Mouse (Mus musculus): Measurements from ENCODE around the gene Rps15a. TPM values are rescaled to one million over a fixed set of nuclear protein-coding genes. Genes with fewer than 3 reads are reported as not detected.

Gene Rps15a
- polyA plus RNA-seq, 1 experiment from 2014 or later, result 719 TPM

DNA sequence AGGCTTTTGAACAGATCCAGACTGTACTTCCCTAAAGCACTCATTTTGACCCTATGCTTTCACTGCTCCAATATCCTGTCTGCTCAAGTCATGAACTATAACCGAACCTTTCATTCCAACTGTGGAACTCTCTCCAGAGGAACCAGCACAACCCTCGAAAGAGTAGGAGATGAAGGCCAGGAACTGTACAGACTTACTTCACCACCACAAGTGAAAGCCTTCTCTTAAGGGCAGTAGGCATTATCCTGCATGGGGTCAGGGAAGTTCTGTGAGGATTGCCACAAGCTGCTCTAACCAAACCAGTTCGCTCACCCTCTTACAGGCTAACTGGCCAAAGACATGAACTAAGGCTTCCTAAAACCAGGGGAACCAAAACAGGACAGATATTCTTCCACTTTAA is 4.9 kb downstream of the Rps15a start:
- Histone ChIP-seq H3K27me3 (no peaks in the 10 kb centered on the region), H3K9ac (0 out of 2 replicates have a peak overlapping the region, but pooled peaks have one; percentile 18), H3K27ac (no peak overlapping the region), H3K4me3 (peak overlapping the region; percentile 7; the same call in 1 of the 2 replicates), H3K4me1 (peaks cover 53% of the 10 kb centered on the region), H3K9me3 (replicated peaks) (no peaks in the 10 kb centered on the region), H3K4me2 (peak overlapping the region; percentile 97), H3K36me3 (ENCODE audit: poor library complexity, severe bottlenecking) (peaks cover 84% of the 10 kb centered on the region)
- WGBS, result 84% methylated on average over 3 of the region's 3 CpGs
- no peak for ATAC-seq

DNA sequence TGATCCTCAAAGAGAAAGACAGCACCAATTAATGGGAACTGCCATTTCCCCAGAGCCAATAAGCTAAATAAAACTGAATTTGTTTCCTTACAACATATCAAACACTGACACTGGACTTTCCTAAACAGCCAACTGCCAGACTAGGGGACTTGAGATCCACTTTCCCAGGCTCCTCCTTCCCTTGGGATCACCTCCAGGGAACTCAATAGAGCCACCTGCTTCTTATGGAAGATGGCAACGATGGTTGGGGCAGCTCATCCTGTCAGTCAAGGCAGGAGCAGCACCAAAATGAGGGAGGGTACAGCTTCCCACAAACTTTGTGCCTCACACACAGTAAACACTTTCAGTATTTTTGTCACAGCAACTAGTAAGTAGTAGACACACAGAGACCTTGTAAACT is 8.3 kb downstream of the Rps15a start:
- no peak overlapping the region for H3K4me2 ChIP-seq
- H3K36me3 ChIP-seq (ENCODE audit: poor library complexity, severe bottlenecking), result peaks cover 82% of the 10 kb centered on the region
- H3K9ac ChIP-seq, result no peak overlapping the region
- no peak for ATAC-seq
- H3K4me1 ChIP-seq, result peaks cover 26% of the 10 kb centered on the region
- H3K27ac ChIP-seq, result no peak overlapping the region
- no peaks in the 10 kb centered on the region for H3K9me3 ChIP-seq (replicated peaks)
- H3K4me3 ChIP-seq, result no peak overlapping the region
- 78% methylated on average over 1 of the region's 1 CpGs for WGBS
- H3K27me3 ChIP-seq, result no peaks in the 10 kb centered on the region

DNA sequence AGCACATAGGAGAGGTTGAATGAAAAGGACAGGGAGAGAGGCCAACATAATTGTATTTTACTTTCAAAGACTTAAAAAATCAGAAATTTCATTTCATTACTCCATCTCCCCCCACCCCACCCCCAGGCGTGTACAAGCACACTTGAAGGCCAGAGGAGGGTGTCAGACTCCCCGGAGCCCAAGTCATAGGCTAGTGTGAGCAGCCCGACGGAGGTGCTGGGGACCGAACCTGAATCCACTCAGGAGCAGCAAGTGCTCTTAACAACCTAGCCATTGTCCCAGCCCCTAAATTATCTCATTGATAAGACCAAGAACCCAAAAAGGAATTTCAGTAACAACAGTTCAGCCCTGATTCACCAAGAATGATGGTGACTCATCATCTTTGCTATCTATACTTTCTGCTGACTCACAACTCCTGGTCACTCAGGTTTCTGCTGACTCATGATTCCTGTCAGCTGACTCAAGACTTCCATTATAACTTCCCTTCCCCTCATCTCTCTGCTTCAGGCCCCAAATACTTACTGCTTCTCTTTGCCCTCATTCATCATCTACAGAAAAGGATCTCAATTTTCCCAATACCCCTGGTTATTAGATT is 11.4 kb downstream of the Rps15a start:
- WGBS, result 80% methylated on average over 5 of the region's 5 CpGs
- Histone ChIP-seq H3K4me2 (no peak overlapping the region), H3K27ac (no peak overlapping the region), H3K27me3 (no peaks in the 10 kb centered on the region), H3K4me3 (no peak overlapping the region), H3K9me3 (replicated peaks) (no peaks in the 10 kb centered on the region), H3K36me3 (ENCODE audit: poor library complexity, severe bottlenecking) (peaks cover 51% of the 10 kb centered on the region), H3K9ac (no peak overlapping the region), H3K4me1 (no peaks in the 10 kb centered on the region)
- no peak for ATAC-seq

DNA sequence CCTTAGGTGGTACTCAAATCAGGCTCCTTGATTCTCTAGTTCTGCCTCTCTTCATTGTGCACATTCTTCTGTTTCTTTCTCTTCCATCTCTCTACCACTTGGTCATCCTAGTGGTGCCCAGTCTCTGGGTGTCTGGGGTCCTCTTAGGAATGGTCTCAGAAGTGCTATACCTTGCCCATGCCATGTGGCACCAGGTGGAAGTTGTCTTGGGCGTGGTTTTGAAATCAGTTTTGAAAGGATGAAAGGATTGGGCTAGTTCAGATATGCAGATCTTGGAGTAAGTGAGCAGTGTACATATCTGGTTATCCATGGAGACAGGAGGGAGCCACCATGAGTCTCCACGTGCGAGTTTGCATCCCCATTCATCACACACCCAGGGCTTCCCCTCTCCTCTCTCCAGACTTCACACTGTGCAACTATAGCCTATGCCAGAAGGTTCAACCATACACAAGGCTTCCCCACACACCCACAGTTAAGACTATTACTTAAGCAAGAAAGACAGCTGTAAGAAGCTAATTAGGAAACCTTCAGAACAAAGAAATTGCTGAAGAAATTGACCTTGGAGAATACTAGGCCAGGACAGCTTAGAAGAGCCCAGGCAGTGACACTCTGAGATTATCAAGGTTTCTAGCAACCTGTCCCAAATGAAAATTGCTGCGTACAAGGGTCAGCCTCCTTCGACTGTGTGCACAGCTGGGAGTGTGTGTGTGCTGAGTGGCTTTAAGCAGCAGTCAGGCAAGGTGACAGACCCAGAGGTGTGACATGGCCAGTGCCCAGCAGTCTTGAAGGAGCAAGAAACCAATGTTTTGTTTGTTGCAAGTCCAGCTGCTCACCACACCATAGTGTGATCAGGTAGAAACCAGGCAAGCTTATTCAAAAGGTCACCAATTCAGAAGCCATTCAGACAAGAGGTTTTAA is 12.3 kb downstream of the Rps15a start:
- H3K27ac ChIP-seq, result 0 out of 2 replicates have a peak overlapping the region, but pooled peaks have one; percentile 15

DNA sequence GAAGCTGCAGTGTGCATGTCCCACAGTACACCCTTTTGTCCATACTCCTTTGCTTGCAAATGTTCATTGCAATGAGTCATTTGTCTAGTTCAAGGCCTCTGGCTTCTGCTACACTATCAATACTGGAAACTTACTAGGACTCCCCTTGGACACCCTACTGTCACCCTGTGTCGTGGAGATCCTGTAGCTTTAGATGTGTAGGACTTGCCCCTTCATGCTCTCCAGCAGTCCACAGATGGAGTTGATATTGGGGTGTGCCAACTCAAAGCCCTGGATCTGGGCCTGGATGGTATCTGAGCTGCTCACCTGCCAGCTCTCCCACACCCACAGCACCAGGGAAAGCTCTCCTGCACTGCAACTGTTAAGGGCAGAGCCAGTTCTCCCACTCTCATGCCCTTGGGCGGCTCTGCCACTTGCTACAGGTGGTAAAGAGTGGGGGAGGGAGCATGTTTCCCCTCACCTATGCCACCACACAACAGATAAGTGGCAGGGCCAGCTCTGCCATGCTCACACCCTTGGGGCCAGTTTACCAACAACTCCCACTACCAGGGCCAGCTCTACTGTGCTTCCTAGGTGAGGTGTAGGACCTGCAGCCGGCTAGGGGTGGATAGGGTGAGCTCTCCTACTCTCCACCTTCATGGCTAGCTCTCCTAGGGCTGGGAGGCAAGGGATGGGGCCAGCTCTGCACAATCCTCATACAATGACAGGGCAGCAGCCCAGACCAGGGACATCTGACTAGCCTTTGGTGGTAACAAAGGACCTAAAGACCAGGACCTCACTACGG is 13.1 kb downstream of the Rps15a start:
- Histone ChIP-seq H3K4me1 (no peaks in the 10 kb centered on the region), H3K4me3 (no peak overlapping the region), H3K4me2 (no peak overlapping the region), H3K9me3 (replicated peaks) (no peaks in the 10 kb centered on the region), H3K27ac (no peak overlapping the region), H3K36me3 (ENCODE audit: poor library complexity, severe bottlenecking) (peaks cover 34% of the 10 kb centered on the region), H3K27me3 (no peaks in the 10 kb centered on the region), H3K9ac (no peak overlapping the region)
- peak; percentile 31 for ATAC-seq
- 47% methylated on average over 4 of the region's 4 CpGs for WGBS

More for the DNA sequence above, 12.3 kb downstream of the Rps15a start:
- 0 out of 2 replicates have a peak, but pooled peaks have one; percentile 16 for ATAC-seq
- H3K27me3 ChIP-seq, result no peaks in the 10 kb centered on the region
- H3K9ac ChIP-seq, result no peak overlapping the region
- no peaks in the 10 kb centered on the region for H3K9me3 ChIP-seq (replicated peaks)
- no peak overlapping the region for H3K4me3 ChIP-seq
- 44% methylated on average over 5 of the region's 5 CpGs for WGBS
- no peak overlapping the region for H3K4me2 ChIP-seq
- peaks cover 43% of the 10 kb centered on the region for H3K36me3 ChIP-seq (ENCODE audit: poor library complexity, severe bottlenecking)
- no peaks in the 10 kb centered on the region for H3K4me1 ChIP-seq

DNA sequence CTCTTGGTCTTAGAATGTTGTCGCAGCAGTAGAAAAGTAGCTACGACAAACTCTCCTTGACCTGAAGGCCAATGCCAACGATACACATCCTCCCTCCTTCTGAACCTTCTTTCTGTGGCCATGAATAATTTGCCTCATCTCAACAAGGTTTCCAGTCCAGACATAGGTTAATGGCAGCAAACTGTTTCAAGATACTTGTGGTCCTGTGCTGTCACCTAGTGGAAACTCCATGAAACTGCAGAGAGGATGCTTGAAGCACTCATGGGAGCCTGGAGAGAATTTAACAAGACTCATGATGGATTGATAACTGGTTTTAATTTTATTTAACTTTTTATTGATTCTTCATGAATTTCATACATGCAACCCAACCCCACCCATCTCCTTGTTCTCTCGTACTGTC is 13.8 kb downstream of the Rps15a start:
- no peaks in the 10 kb centered on the region for H3K9me3 ChIP-seq (replicated peaks)
- WGBS, result 39% methylated on average over 4 of the region's 4 CpGs
- no peak overlapping the region for H3K9ac ChIP-seq
- H3K27me3 ChIP-seq, result no peaks in the 10 kb centered on the region
- H3K4me1 ChIP-seq, result no peaks in the 10 kb centered on the region
- no peak overlapping the region for H3K4me2 ChIP-seq
- ATAC-seq, result peak; percentile 51
- H3K36me3 ChIP-seq (ENCODE audit: poor library complexity, severe bottlenecking), result peaks cover 28% of the 10 kb centered on the region
- no peak overlapping the region for H3K4me3 ChIP-seq
- no peak overlapping the region for H3K27ac ChIP-seq

DNA sequence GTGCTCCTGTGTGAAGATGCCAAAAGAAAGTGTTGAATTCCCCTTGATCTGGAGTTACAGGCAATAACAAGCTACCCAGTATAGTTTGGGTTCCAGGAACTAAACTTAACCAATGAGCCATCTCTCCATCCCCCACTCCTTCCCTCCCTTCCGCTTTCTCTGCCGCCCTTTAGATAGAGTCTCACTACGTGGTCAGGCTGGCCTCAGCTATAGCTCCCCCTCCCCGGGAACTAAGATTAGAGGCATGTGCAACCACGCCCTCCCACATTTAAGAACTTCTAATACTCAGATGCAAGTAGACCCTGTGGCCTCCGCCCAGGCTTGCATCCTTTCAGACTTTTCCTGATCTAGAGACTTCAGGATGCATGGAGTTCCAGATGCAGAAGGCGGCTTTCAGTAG is 18.4 kb downstream of the Rps15a start:
- Histone ChIP-seq H3K9ac (no peak overlapping the region), H3K9me3 (replicated peaks) (no peaks in the 10 kb centered on the region), H3K4me3 (no peak overlapping the region), H3K36me3 (ENCODE audit: poor library complexity, severe bottlenecking) (no peaks in the 10 kb centered on the region), H3K4me1 (no peaks in the 10 kb centered on the region), H3K27me3 (no peaks in the 10 kb centered on the region), H3K27ac (no peak overlapping the region), H3K4me2 (no peak overlapping the region)
- WGBS, result 73% methylated on average over 7 of the region's 7 CpGs
- no peak for ATAC-seq

DNA sequence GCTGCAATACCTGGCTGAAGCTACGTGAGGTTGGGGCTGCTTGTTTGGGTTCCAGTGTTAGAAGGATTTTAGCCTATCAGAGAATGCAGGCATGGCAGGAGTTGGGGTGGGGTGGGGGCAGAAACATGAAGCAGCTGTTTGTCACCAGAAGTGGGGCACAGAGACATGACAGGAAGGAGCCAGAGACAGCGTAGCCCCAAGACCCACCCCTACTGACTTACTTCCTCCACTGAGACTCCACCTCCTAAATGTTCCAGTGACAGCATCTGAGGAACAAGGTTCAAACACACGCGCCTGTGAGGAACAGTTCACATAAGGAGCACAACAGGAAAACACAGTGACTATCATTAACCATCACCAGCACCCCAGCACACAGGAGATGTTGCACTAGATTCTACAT is 36.0 kb downstream of the Rps15a start:
- 94% methylated on average over 4 of the region's 4 CpGs for WGBS
- Histone ChIP-seq H3K9ac (no peak overlapping the region), H3K4me1 (no peaks in the 10 kb centered on the region), H3K27me3 (no peaks in the 10 kb centered on the region), H3K36me3 (ENCODE audit: poor library complexity, severe bottlenecking) (no peaks in the 10 kb centered on the region), H3K4me2 (no peak overlapping the region), H3K9me3 (replicated peaks) (no peaks in the 10 kb centered on the region), H3K27ac (no peak overlapping the region), H3K4me3 (no peak overlapping the region)
- no peak for ATAC-seq

DNA sequence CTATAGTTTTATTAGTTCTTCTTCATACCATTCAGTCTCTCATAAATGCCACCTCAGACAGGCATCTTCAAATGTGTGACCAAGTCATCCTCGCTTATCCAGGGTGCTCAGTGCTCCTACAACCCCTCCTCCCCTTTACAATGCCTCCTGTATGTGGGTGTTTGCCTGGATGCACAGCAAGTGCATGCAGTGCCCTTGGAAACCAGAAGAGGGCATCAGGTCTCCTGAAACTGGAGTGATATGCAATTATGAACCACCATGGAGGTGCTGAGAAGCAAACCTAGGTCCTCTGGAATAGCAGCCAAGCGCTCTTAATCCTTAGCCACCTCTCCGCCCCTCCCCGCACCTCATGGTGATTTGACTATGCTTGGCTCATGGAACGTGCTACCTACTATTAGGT is 36.9 kb downstream of the Rps15a start:
- 92% methylated on average over 5 of the region's 5 CpGs for WGBS
- no peak for ATAC-seq
- H3K27ac ChIP-seq, result no peak overlapping the region
- no peak overlapping the region for H3K9ac ChIP-seq
- no peaks in the 10 kb centered on the region for H3K4me1 ChIP-seq
- H3K4me2 ChIP-seq, result no peak overlapping the region
- no peaks in the 10 kb centered on the region for H3K9me3 ChIP-seq (replicated peaks)
- no peaks in the 10 kb centered on the region for H3K36me3 ChIP-seq (ENCODE audit: poor library complexity, severe bottlenecking)
- H3K4me3 ChIP-seq, result no peak overlapping the region
- no peaks in the 10 kb centered on the region for H3K27me3 ChIP-seq

DNA sequence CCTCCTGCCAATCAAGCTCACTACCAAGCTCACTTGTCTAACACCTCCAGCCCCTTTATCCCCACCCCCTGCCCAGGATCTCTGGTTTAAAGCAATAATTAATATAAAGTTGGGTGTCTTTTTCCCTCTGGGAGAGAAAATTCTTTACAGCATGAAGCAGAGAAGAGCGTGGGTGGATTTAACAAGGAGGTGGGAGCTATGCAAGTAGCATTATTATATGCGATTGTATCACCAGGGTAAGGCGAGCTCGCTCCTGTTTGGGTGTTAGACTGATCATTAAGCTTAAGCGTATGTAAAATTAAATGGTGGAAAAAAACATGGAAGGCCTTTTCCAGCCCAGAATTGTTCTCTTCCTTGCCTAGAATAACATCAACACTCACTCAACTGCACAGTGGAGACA is 48.7 kb downstream of the Rps15a start:
- Histone ChIP-seq H3K4me3 (no peak overlapping the region), H3K27ac (no peak overlapping the region)
- WGBS, result 92% methylated on average over 5 of the region's 5 CpGs

DNA sequence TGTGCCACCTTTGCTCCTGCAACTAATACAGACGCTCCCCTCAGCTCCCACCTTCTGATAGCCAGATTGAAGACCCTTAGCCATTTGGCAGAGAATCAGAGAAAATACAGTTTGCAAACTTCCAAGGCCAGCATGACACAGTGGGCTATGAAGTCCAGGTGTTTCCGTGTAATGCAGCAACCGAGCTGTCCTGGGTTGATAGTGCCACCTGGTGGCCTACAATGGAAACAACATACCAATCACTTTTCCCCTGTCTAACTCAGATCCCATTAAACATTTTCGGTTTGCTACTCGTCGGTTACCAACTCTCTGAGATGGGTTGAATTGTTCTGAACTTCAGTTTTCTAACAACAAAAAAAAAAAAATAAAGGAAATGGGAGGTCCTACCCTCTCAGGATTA is 59.7 kb downstream of the Rps15a start:
- ATAC-seq, result no peak
- no peak overlapping the region for H3K4me3 ChIP-seq
- no peak overlapping the region for H3K9ac ChIP-seq
- no peaks in the 10 kb centered on the region for H3K36me3 ChIP-seq (ENCODE audit: poor library complexity, severe bottlenecking)
- H3K27me3 ChIP-seq, result no peaks in the 10 kb centered on the region
- H3K4me1 ChIP-seq, result no peaks in the 10 kb centered on the region
- H3K27ac ChIP-seq, result no peak overlapping the region
- H3K9me3 ChIP-seq (replicated peaks), result peaks cover 15% of the 10 kb centered on the region
- WGBS, result 84% methylated on average over 6 of the region's 6 CpGs
- no peak overlapping the region for H3K4me2 ChIP-seq

More for the DNA sequence above, 48.7 kb downstream of the Rps15a start:
- Histone ChIP-seq H3K36me3 (ENCODE audit: poor library complexity, severe bottlenecking) (no peaks in the 10 kb centered on the region), H3K4me1 (no peaks in the 10 kb centered on the region), H3K4me2 (no peak overlapping the region), H3K9me3 (replicated peaks) (no peaks in the 10 kb centered on the region), H3K9ac (no peak overlapping the region), H3K27me3 (no peaks in the 10 kb centered on the region)
- no peak for ATAC-seq

All from forebrain, embryonic 13.5 days (tissue).